Mouse (Mus musculus) thymus, adult 2 months (tissue): Measurements from ENCODE around the gene Piezo1. TPM values are rescaled to one million over a fixed set of nuclear protein-coding genes. Genes with fewer than 3 reads are reported as not detected.

Experiments used
- DNase-seq: peaks from one replicate; pipeline ENCODE4 v3.0.0; 2021
- H3K27ac ChIP-seq: fragments of 200-500 bp; 2 replicates; pipeline ENCODE4 v1.5.1; 2012; ENCODE audit warnings: low read length, control low read depth; ENCODE audit not compliant: control insufficient read depth, insufficient read depth
- H3K27me3 ChIP-seq: fragments of 200-500 bp; 2 replicates; pipeline ENCODE4 v1.6.1; 2012; ENCODE audit warnings: mild to moderate bottlenecking, low read length, moderate library complexity, mixed read lengths; ENCODE audit not compliant: control insufficient read depth, insufficient read depth
- H3K36me3 ChIP-seq: fragments of 200-500 bp; 2 replicates; pipeline ENCODE4 v1.6.1; 2012; ENCODE audit warnings: mild to moderate bottlenecking, low read length, moderate library complexity; ENCODE audit not compliant: control insufficient read depth, insufficient read depth
- H3K4me1 ChIP-seq: fragments of 200-500 bp; replicated peaks from 2 replicates; pipeline ENCODE4 v1.6.1; 2012; ENCODE audit warnings: low read length; ENCODE audit not compliant: control insufficient read depth, insufficient read depth
- H3K4me3 ChIP-seq: fragments of 200-500 bp; 2 replicates; pipeline ENCODE4 v1.5.1; 2012; ENCODE audit warnings: mild to moderate bottlenecking, low read length, control low read depth, moderate library complexity; ENCODE audit not compliant: control insufficient read depth, insufficient read depth
- CTCF ChIP-seq: fragments of 200-500 bp; IDR thresholded peaks from 2 replicates; pipeline ENCODE4 v1.5.1; 2012; ENCODE audit warnings: mild to moderate bottlenecking, control low read depth, low read length, moderate library complexity, borderline replicate concordance; ENCODE audit not compliant: control insufficient read depth, poor library complexity, insufficient read depth; ENCODE audit errors: extremely low read depth
- POLR2A ChIP-seq: fragments of 200-500 bp; IDR thresholded peaks from 2 replicates; pipeline ENCODE4 v1.6.1; 2012; ENCODE audit warnings: mild to moderate bottlenecking, low read length, control low read depth, moderate library complexity; ENCODE audit not compliant: control insufficient read depth, poor library complexity, insufficient read depth; ENCODE audit errors: extremely low read depth
- WGBS: fragments of 180-500 bp; shearing (Covaris S2); methylation state at CpG from one replicate; pipeline ENCODE4 v1.1.7; 2018; 5-methylcytosine and 5-hydroxymethylcytosine counted together
- polyA plus RNA-seq: library from polyadenylated mRNA; depleted of rRNA; stranded (reverse); fragments of >200 nt; gene quantifications from 2 replicates; pipeline ENCODE4 v1.2.3, GENCODE M21; 2012; rRNA removed

The Piezo1 gene
- 93.6 and 106 TPM in 2 replicates for polyA plus RNA-seq

DNA sequence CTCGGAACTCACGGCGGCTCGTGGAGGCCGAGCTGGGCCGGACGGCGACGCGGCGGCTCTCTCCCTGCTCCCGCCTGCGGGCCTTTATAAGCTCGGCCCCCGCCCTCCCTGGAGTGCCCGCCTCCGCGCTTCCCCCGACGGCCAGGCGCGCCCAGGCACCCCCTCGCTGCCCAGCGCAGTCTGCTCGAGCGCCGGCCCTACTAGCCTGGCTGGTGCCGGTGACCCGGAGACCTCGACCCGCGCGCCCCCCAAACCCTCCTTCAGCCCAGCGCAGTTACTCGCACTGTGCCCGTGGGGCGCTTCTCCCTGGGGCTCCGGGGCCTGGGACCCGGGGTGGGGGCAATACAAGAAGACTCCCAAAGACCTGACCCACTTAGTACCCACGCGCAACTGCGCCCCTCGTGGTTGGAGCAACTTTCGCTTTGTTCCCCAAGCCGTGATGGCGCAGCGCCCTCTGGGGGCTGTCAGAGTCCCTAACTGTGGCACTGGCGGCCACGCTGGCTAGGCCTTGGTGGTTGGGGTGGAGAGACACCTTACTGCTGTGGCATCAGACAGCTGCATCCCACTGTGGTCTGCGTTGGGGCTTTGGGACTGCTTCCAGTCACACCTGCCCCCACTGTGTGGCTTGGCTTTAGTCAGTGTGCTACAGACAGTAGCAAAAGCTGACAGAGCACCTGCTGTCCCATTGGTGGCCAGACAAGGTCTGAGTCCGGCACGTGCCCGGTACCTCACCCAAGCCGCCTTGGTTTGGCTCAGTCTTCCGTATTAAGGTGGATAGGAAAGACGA is at the start of gene Piezo1:
Piezo1 (minus strand) TSS at position 65 of the 787 bp plus-strand sequence.
- no peak within 1 kb of the TSS for H3K27ac ChIP-seq
- peak; percentile 95 for DNase-seq
- 5% methylated on average over 56 of the region's 56 CpGs for WGBS

DNA sequence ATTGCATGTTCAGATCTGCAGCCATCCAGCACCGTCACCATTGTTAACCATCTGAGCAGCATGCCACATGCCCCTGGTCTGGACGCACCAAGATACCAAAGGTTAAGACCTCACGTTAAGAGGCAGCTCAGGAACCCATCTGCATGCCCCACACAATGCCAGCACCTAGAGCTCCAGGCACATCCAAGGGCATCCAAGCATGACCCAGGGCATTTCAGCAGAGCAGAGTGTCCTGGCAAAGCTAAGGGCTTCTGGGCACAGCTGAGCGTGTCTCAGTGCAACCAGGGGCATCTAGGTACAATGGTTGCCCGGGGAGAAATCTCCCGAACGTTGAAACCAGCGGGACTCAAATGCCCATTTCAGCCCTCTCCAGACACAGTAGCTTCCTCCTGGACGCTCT is 49.5 kb upstream of the Piezo1 start:
- WGBS: 98% methylated on average over 9 of the region's 9 CpGs
- Histone ChIP-seq H3K27me3 (no peaks in the 10 kb centered on the region), H3K27ac (no peak overlapping the region), H3K4me1 (peaks cover 10% of the 10 kb centered on the region), H3K4me3 (no peak overlapping the region), H3K36me3 (no peaks in the 10 kb centered on the region)
- DNase-seq: no peak
- no peak for TF ChIP-seq CTCF
- TF ChIP-seq POLR2A: no peak

More for the DNA sequence above, at the start of gene Piezo1:
- Histone ChIP-seq H3K4me3 (peak within 1 kb of the TSS; percentile 75), H3K4me1 (peaks cover 44% of the 10 kb centered on the region), H3K27me3 (no peaks in the 10 kb centered on the region), H3K36me3 (no peaks in the 10 kb centered on the region)
- TF ChIP-seq CTCF (peak; percentile 100), POLR2A (0 out of 2 replicates have a peak, but pooled peaks have one; percentile 28)

DNA sequence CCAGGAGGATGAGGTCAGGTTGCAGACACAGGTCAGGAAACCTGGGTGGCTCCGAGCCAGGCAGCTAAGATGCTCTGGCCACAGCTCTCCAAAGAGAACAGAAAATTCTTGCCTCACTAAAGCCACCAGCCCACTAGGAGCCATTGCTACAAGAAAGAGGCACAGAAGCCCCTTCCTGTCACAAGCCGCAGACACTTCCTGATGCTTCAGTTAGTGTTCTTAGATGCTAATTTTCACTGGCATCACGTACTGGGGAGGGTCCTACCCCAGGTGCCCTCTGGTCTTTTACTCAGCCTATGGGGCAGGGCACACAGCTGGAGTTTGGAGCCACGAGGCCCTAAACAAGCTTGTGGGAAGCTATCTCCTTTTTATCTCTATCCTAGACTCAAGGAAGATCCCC is 44.9 kb upstream of the Piezo1 start:
- TF ChIP-seq CTCF: no peak
- no peak for TF ChIP-seq POLR2A
- peak; percentile 36 for DNase-seq
- Histone ChIP-seq H3K4me1 (peaks cover 18% of the 10 kb centered on the region), H3K27ac (peak overlapping the region; percentile 68; the same call in 1 of the 2 replicates), H3K27me3 (no peaks in the 10 kb centered on the region), H3K36me3 (no peaks in the 10 kb centered on the region), H3K4me3 (peak overlapping the region; percentile 15)
- 27% methylated on average over 4 of the region's 4 CpGs for WGBS

DNA sequence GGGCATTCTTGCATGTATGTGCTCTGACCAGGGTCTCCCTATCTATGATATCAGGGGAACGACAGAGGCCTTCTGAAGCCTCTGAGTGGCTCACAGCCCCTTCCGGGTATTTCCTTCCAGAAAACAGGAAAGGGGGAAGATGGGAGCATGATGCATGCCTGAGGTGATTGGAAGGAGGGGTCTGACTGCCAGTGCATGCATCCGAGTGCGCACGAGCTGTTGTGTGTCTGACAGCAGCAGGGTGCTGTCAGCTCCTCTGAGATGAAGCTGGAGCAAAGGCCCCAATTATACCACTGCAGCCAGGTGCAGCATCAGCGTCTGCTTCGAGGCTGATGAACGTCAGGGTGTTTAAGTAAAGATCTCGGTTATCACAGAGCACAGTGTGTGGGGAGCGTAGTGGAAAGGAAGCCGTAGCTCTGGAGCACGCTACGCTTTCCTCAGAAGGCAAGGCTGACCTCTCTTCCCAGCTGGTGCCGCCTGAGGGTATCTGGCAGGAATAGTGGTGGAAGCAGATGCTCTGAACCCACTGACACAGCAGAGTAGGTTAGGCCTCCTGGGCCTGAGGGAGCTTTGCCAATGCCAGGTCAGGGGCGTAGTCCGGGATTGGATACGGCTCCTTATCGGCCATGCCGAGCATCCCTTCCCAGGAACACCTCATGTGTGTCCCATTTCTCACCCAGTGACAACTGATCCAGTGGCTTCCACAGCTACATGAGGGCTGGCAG is 42.8 kb upstream of the Piezo1 start:
- Histone ChIP-seq H3K36me3 (no peaks in the 10 kb centered on the region), H3K4me3 (no peak overlapping the region), H3K27me3 (no peaks in the 10 kb centered on the region), H3K27ac (no peak overlapping the region), H3K4me1 (peaks cover 18% of the 10 kb centered on the region)
- 95% methylated on average over 19 of the region's 19 CpGs for WGBS
- DNase-seq: no peak
- TF ChIP-seq POLR2A: no peak
- TF ChIP-seq CTCF: no peak

DNA sequence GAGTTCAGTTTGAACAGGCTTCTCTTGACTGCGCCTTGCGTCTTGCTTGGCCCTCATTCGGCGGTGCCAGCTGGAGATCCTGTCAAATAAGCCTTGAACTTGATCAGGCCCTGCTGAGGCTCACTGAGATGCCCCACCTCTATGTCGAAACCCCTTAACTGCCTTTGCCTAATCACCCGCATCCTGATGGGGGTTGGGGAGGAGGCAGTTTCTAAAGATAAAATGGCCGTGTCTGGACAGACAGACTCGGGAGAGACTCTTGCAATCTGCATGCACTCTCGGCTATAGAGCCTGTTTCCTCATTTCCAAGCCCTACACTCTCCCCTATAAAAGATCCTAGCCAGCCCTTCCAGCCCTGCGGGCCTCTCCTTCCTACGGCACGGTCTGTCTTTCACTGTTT is 42.1 kb upstream of the Piezo1 start:
- no peak for DNase-seq
- H3K27me3 ChIP-seq: no peaks in the 10 kb centered on the region
- H3K36me3 ChIP-seq: no peaks in the 10 kb centered on the region
- no peak overlapping the region for H3K27ac ChIP-seq
- TF ChIP-seq CTCF: no peak
- TF ChIP-seq POLR2A: no peak
- peaks cover 18% of the 10 kb centered on the region for H3K4me1 ChIP-seq
- whole genome bisulfite sequencing: 93% methylated on average over 12 of the region's 12 CpGs
- no peak overlapping the region for H3K4me3 ChIP-seq

DNA sequence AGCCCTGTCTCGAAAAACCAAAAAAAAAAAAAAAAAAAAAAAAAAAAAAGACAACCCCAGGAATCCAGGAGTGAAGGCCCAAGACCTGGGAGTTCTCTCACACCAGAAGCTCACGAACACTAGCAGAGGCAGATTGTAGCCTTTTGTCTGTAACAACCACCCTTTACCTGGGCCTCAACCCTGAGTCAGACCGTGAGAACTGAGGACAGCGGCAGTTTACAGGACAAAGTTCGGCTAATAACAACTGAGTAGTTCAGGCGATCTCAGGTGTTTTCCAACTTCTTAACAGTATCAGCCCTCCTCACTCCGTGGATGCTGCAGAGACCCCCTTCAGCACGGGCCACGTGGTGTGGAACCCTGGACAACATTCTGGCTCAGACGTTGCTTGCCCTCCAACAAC is 35.6 kb upstream of the Piezo1 start:
- Histone ChIP-seq H3K27ac (no peak overlapping the region), H3K4me1 (no peaks in the 10 kb centered on the region), H3K4me3 (no peak overlapping the region), H3K27me3 (no peaks in the 10 kb centered on the region), H3K36me3 (no peaks in the 10 kb centered on the region)
- DNase-seq: no peak
- 94% methylated on average over 10 of the region's 10 CpGs for WGBS
- no peak for TF ChIP-seq CTCF
- no peak for TF ChIP-seq POLR2A
